Mouse (Mus musculus): ENCODE measurements around the gene Tex46.

- TF ChIP-seq GATA1 (IDR thresholded peaks at IDR 0.05; ENCODE audit: borderline replicate concordance, low read length) (no peak), FLI1 (IDR thresholded peaks at IDR 0.05; ENCODE audit: low read length) (no peak)
These were observed 18.1 kb upstream of the Tex46 start for GRCm38 (mm10) chr4:136592111-136592510.

Data from megakaryocyte, embryonic 14.5 days (primary cell).